ENCODE assay signal across 8 mouse cellular contexts in the genomic region with DNA sequence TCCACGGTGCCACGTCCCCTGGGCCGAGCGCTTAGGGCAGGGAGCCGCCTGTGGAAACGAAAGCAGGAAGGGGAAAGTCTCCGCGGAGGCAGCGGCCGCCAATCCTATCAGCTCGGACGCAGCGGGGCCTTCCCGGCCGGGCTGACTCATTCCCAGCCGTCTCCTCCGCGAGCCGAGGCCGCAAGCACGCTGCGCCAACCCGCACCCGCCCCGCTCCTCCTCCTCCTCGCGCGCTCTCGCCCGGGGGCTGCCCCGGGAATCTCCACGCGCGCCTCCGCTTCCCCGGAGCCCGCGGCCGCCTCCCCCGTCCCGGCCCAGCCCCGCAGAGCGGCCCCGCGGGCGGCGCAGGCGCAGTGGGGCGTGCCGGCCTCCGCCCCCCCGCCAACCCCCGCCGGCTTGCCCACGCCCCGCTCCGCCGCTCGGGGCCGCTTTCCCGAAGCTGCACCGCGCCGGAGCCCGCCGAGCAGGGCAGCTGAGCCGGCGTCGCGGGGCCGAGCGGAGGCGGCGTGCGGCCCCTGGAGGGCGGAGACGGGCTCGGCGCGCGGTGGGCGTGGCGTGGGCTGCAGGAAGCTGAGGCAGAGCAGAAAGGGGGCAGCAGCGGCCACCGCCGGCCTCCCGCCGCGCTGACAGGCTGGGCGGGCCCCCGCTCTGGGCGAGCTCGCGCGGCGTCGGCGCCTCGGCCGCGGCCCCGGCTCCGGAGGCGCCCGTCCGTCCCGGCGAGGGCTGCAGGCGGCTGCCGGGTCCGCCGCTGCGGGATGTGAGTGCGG. TPM values are rescaled to one million over a fixed set of nuclear protein-coding genes. Genes with fewer than 3 reads are reported as not detected.
A peak's percentile ranks its signal among the peaks of the same experiment; 100 is the strongest.
DNase-seq lines count a peak whose midpoint lies in the region; ATAC-seq lines count a peak whose summit lies in the region.

A gene (plus strand): TSS at position 638 of the 767 bp plus-strand sequence.

- under 1% methylated on average over 94 of the region's 114 CpGs for WGBS in embryonic facial prominence, embryonic 12.5 days
- under 1% methylated on average over 73 of the region's 114 CpGs for WGBS in limb, embryonic 13.5 days
- under 1% methylated on average over 104 of the region's 114 CpGs for WGBS in midbrain, embryonic 15.5 days

- peak within 1 kb of the TSS; percentile 95 for H3K27ac ChIP-seq in embryonic facial prominence, embryonic 12.5 days
- peak within 1 kb of the TSS; percentile 96 for H3K27ac ChIP-seq in limb, embryonic 13.5 days
- peak within 1 kb of the TSS; percentile 99 for H3K27ac ChIP-seq in midbrain, embryonic 15.5 days

- DNase-seq in 3T3-L1 (ENCODE audit: low read depth, low spot score), result peak; percentile 86
- DNase-seq in adrenal gland, postnatal 36 days, result peak; percentile 96 to 98
- DNase-seq in heart, adult 11 months, result peak; percentile 100
- peak; percentile 93 for DNase-seq in kidney, adult 18-20 months
- peak; percentile 90 to 91 for DNase-seq in spleen, adult 18-20 months

- H3K4me2 ChIP-seq in embryonic facial prominence, embryonic 12.5 days (replicated peaks), result peak within 1 kb of the TSS; percentile 80
- peak within 1 kb of the TSS; percentile 81 for H3K4me2 ChIP-seq in limb, embryonic 13.5 days (replicated peaks)
- H3K4me2 ChIP-seq in midbrain, embryonic 15.5 days, result peak within 1 kb of the TSS; percentile 77

- H3K4me3 ChIP-seq in embryonic facial prominence, embryonic 12.5 days, result peak within 1 kb of the TSS; percentile 91
- H3K4me3 ChIP-seq in limb, embryonic 13.5 days, result peak within 1 kb of the TSS; percentile 89
- H3K4me3 ChIP-seq in midbrain, embryonic 15.5 days, result peak within 1 kb of the TSS; percentile 99

- H3K36me3 ChIP-seq in embryonic facial prominence, embryonic 12.5 days, result no peaks in the 10 kb centered on the region
- H3K36me3 ChIP-seq in limb, embryonic 13.5 days, result no peaks in the 10 kb centered on the region
- H3K36me3 ChIP-seq in midbrain, embryonic 15.5 days (replicated peaks), result no peaks in the 10 kb centered on the region

- no peaks in the 10 kb centered on the region for H3K9me3 ChIP-seq in embryonic facial prominence, embryonic 12.5 days
- H3K9me3 ChIP-seq in limb, embryonic 13.5 days, result no peaks in the 10 kb centered on the region
- no peaks in the 10 kb centered on the region for H3K9me3 ChIP-seq in midbrain, embryonic 15.5 days

- H3K27me3 ChIP-seq in embryonic facial prominence, embryonic 12.5 days, result no peaks in the 10 kb centered on the region
- no peaks in the 10 kb centered on the region for H3K27me3 ChIP-seq in limb, embryonic 13.5 days
- no peaks in the 10 kb centered on the region for H3K27me3 ChIP-seq in midbrain, embryonic 15.5 days (replicated peaks)

- peak; percentile 95 for ATAC-seq in embryonic facial prominence, embryonic 12.5 days (ENCODE audit: insufficient number of reproducible peaks, insufficient read depth, low FRiP score, low TSS enrichment)
- peak; percentile 93 for ATAC-seq in limb, embryonic 13.5 days (ENCODE audit: low FRiP score, low read depth)
- peak; percentile 94 for ATAC-seq in midbrain, embryonic 15.5 days (replicated peaks)

- H3K4me1 ChIP-seq in embryonic facial prominence, embryonic 12.5 days, result peaks cover 27% of the 10 kb centered on the region; the same call in 1 of the 2 replicates
- peaks cover 33% of the 10 kb centered on the region for H3K4me1 ChIP-seq in limb, embryonic 13.5 days
- H3K4me1 ChIP-seq in midbrain, embryonic 15.5 days, result peaks cover 54% of the 10 kb centered on the region

- peak within 1 kb of the TSS; percentile 98 for H3K9ac ChIP-seq in embryonic facial prominence, embryonic 12.5 days
- peak within 1 kb of the TSS; percentile 96 for H3K9ac ChIP-seq in limb, embryonic 13.5 days
- H3K9ac ChIP-seq in midbrain, embryonic 15.5 days, result peak within 1 kb of the TSS; percentile 99

RNA-seq across cellular contexts. Expression of the gene that starts here (rescaled TPM):
- 10 to 100 TPM; 16.1 to 24.2 TPM for total RNA-seq in adrenal gland, postnatal 36 days (2021)
- polyA plus RNA-seq in embryonic facial prominence, embryonic 12.5 days (2016; fragmentation: Nextera tagmentation; extraction: Ambion mirVana), result 14.4 and 15.7 TPM in 2 replicates
- 8.5 and 9.8 TPM in 2 replicates for polyA plus RNA-seq in limb, embryonic 13.5 days (2015; fragmentation: Nextera tagmentation; extraction: Ambion mirVana)
- polyA plus RNA-seq in midbrain, embryonic 15.5 days (2015; fragmentation: Nextera tagmentation; extraction: Ambion mirVana), result 17.6 and 18.2 TPM in 2 replicates

Comparison
In these comparisons a context has a peak if more than half of its experiments do, and no peak if none do; other contexts are left out.
1. Peak in every context shown above with its lines: DNase-seq, ATAC-seq, H3K4me3 ChIP-seq and H3K27ac ChIP-seq.